Mouse (Mus musculus): ENCODE measurements around the gene Mlxip. TPM values are rescaled to one million over a fixed set of nuclear protein-coding genes. Genes with fewer than 3 reads are reported as not detected.

Mlxip gene
- polyA plus RNA-seq, 1 experiment from 2014 or later = 20.7 TPM

DNA sequence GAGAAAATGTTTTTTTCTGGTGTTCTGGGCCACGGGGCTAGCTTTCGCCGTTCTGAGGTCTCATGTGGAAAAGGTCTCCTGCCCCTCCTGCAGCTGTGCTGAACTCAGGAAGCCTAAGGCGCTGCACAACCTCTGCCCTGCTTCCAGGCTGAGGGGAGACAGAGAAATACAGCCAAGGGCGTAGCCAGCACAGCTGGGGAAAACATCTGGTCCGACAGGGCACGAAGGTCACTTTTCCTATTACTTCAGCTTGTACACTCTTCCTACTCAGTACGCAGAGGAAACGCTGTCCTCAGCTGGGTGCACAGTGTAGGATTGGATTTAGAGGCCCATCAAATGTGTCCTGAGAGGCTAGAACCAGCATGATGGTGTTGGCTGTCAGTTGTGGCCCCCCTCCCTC is 95.3 kb downstream of the Mlxip start:
- ATAC-seq (ENCODE audit: low FRiP score) = no peak
- H3K27me3 ChIP-seq = peaks cover 10% of the 10 kb centered on the region; the same call in 1 of the 2 replicates
- H3K4me2 ChIP-seq (replicated peaks) = no peak overlapping the region
- H3K9me3 ChIP-seq (replicated peaks) = no peaks in the 10 kb centered on the region
- H3K36me3 ChIP-seq = no peaks in the 10 kb centered on the region
- H3K4me3 ChIP-seq = no peak overlapping the region
- peaks cover 8% of the 10 kb centered on the region for H3K4me1 ChIP-seq
- no peak overlapping the region for H3K27ac ChIP-seq
- no peak overlapping the region for H3K9ac ChIP-seq
- 56% methylated on average over 9 of the region's 9 CpGs for WGBS

DNA sequence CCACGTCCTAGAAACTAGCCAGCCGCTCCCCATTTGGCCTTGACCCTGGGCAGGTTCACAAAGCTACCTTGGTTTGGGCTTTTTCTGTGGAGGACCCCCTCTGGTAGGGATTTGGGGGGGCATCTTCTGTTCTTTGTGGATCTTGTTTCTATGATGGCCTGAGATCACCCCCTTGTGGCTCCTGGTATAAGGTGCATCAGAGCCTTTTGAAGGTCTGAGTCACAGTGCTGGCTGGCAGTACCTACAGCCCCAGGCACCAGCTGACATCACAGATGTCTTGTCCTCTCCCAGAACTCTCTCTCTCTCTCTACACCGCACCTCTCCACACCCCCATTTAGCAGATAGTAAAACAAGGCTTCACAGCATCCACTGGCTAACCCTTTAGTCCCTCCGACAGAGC is 105.1 kb downstream of the Mlxip start:
- Histone ChIP-seq H3K36me3 (no peaks in the 10 kb centered on the region), H3K27ac (no peak overlapping the region), H3K4me3 (no peak overlapping the region), H3K9me3 (replicated peaks) (no peaks in the 10 kb centered on the region), H3K9ac (no peak overlapping the region), H3K27me3 (peaks cover 7% of the 10 kb centered on the region; the same call in 1 of the 2 replicates), H3K4me1 (peaks cover 18% of the 10 kb centered on the region), H3K4me2 (replicated peaks) (no peak overlapping the region)
- no peak for ATAC-seq (ENCODE audit: low FRiP score)
- WGBS = 48% methylated on average over 4 of the region's 4 CpGs

- no peak for ATAC-seq (ENCODE audit: low FRiP score)
- Histone ChIP-seq H3K4me2 (replicated peaks) (no peak overlapping the region), H3K4me1 (peaks cover 13% of the 10 kb centered on the region), H3K9ac (no peak overlapping the region), H3K9me3 (replicated peaks) (no peaks in the 10 kb centered on the region), H3K27me3 (peaks cover 13% of the 10 kb centered on the region), H3K36me3 (no peaks in the 10 kb centered on the region), H3K27ac (no peak overlapping the region), H3K4me3 (no peak overlapping the region)
- WGBS = 79% methylated on average over 4 of the region's 4 CpGs
Measured at GRCm38 (mm10) chr5:123501973-123502372, 107.4 kb downstream of the Mlxip start.

Other genes starting within 250 kb of the Mlxip start
- 70.2 and 74.6 TPM in 2 replicates for gene Psmd9, start 225.4 kb upstream of the Mlxip start, polyA plus RNA-seq (2016; fragmentation: Nextera tagmentation; extraction: Ambion mirVana)
- gene Hpd, start 212.1 kb upstream of the Mlxip start, polyA plus RNA-seq (2016; fragmentation: Nextera tagmentation; extraction: Ambion mirVana) = not detected in 2 replicates
- gene Wdr66, start 142.7 kb upstream of the Mlxip start, polyA plus RNA-seq (2016; fragmentation: Nextera tagmentation; extraction: Ambion mirVana) = 3.7 and 6.0 TPM in 2 replicates
- gene Bcl7a, start 51.0 kb upstream of the Mlxip start, polyA plus RNA-seq (2016; fragmentation: Nextera tagmentation; extraction: Ambion mirVana) = 56.6 and 59.9 TPM in 2 replicates
- 0.34 and 0.36 TPM in 2 replicates for gene Lrrc43, start 94.5 kb downstream of the Mlxip start, polyA plus RNA-seq (2016; fragmentation: Nextera tagmentation; extraction: Ambion mirVana)
- gene Il31, start 94.7 kb downstream of the Mlxip start, polyA plus RNA-seq (2016; fragmentation: Nextera tagmentation; extraction: Ambion mirVana) = not detected in 2 replicates
- gene B3gnt4, start 115.7 kb downstream of the Mlxip start, polyA plus RNA-seq (2016; fragmentation: Nextera tagmentation; extraction: Ambion mirVana) = 1.4 and 1.5 TPM in 2 replicates
- gene Diablo, start 129.4 kb downstream of the Mlxip start, polyA plus RNA-seq (2016; fragmentation: Nextera tagmentation; extraction: Ambion mirVana) = 112 and 124 TPM in 2 replicates
- gene Gm49027, start 130.7 kb downstream of the Mlxip start, polyA plus RNA-seq (2016; fragmentation: Nextera tagmentation; extraction: Ambion mirVana) = 1.6 and 2.4 TPM in 2 replicates
- 41.4 and 43.7 TPM in 2 replicates for gene Vps33a, start 178.2 kb downstream of the Mlxip start, polyA plus RNA-seq (2016; fragmentation: Nextera tagmentation; extraction: Ambion mirVana)